Mouse (Mus musculus): ENCODE data around the gene Wdfy3.

Gene Wdfy3

GRCm38 (mm10) chr5:101891694-101892416 is 177.9 kb downstream of the Wdfy3 start:
- DNase-seq (ENCODE audit: low read depth, low spot score) = no peak

GRCm38 (mm10) chr5:101887989-101888388 is 181.7 kb downstream of the Wdfy3 start:
- peak; percentile 91 for DNase-seq (ENCODE audit: low read depth, low spot score)

GRCm38 (mm10) chr5:101885039-101885438 is 184.7 kb downstream of the Wdfy3 start:
- peak; percentile 34 for DNase-seq (ENCODE audit: low read depth, low spot score)

GRCm38 (mm10) chr5:101882191-101882590 is 187.5 kb downstream of the Wdfy3 start:
- DNase-seq (ENCODE audit: low read depth, low spot score) = no peak

GRCm38 (mm10) chr5:101879914-101880313 is 189.8 kb downstream of the Wdfy3 start:
- DNase-seq (ENCODE audit: low read depth, low spot score) = no peak

GRCm38 (mm10) chr5:101878403-101878802 is 191.3 kb downstream of the Wdfy3 start:
- DNase-seq (ENCODE audit: low read depth, low spot score) = no peak

GRCm38 (mm10) chr5:101876185-101876584 is 193.5 kb downstream of the Wdfy3 start:
- no peak for DNase-seq (ENCODE audit: low read depth, low spot score)

- no peak for DNase-seq (ENCODE audit: low read depth, low spot score)
Observed at GRCm38 (mm10) chr5:101866722-101867121, 203.0 kb downstream of the Wdfy3 start.

GRCm38 (mm10) chr5:101863946-101864345 is 205.8 kb downstream of the Wdfy3 start:
- no peak for DNase-seq (ENCODE audit: low read depth, low spot score)

- DNase-seq (ENCODE audit: low read depth, low spot score) = no peak
Observed at GRCm38 (mm10) chr5:101862651-101863050, 207.1 kb downstream of the Wdfy3 start.

- peak; percentile 84 for DNase-seq (ENCODE audit: low read depth, low spot score)
Observed at GRCm38 (mm10) chr5:101861786-101862571, 207.7 kb downstream of the Wdfy3 start.

GRCm38 (mm10) chr5:101858891-101859436 is 210.8 kb downstream of the Wdfy3 start:
- DNase-seq (ENCODE audit: low read depth, low spot score) = no peak

- no peak for DNase-seq (ENCODE audit: low read depth, low spot score)
Observed at GRCm38 (mm10) chr5:101855475-101855874, 214.2 kb downstream of the Wdfy3 start.

- peak; percentile 84 for DNase-seq (ENCODE audit: low read depth, low spot score)
Observed at GRCm38 (mm10) chr5:101854667-101855066, 215.1 kb downstream of the Wdfy3 start.

GRCm38 (mm10) chr5:101854100-101854499 is 215.6 kb downstream of the Wdfy3 start:
- no peak for DNase-seq (ENCODE audit: low read depth, low spot score)

- peak; percentile 54 for DNase-seq (ENCODE audit: low read depth, low spot score)
Observed at GRCm38 (mm10) chr5:101852116-101852680, 217.5 kb downstream of the Wdfy3 start.

GRCm38 (mm10) chr5:101851133-101851532 is 218.6 kb downstream of the Wdfy3 start:
- no peak for DNase-seq (ENCODE audit: low read depth, low spot score)

GRCm38 (mm10) chr5:101847762-101848161 is 222.0 kb downstream of the Wdfy3 start:
- peak; percentile 83 for DNase-seq (ENCODE audit: low read depth, low spot score)

GRCm38 (mm10) chr5:101847323-101847722 is 222.4 kb downstream of the Wdfy3 start:
- DNase-seq (ENCODE audit: low read depth, low spot score) = peak; percentile 53

- no peak for DNase-seq (ENCODE audit: low read depth, low spot score)
Observed at GRCm38 (mm10) chr5:101845930-101846329, 223.8 kb downstream of the Wdfy3 start.

- no peak for DNase-seq (ENCODE audit: low read depth, low spot score)
Observed at GRCm38 (mm10) chr5:101845011-101845410, 224.7 kb downstream of the Wdfy3 start.

GRCm38 (mm10) chr5:101840476-101840875 is 229.2 kb downstream of the Wdfy3 start:
- no peak for DNase-seq (ENCODE audit: low read depth, low spot score)

Data from R1 (cell line).